Mouse (Mus musculus) bone marrow macrophage, adult 2 months (primary cell): ENCODE results near the gene Sf3b3.

Experiments used
- CTCF ChIP-seq: IDR thresholded peaks from 2 replicates; pipeline ENCODE4 v1.5.1; 2012; ENCODE audit warnings: low read depth, mild to moderate bottlenecking, low read length, moderate library complexity
- POLR2A ChIP-seq: IDR thresholded peaks from 2 replicates; pipeline ENCODE4 v1.6.1; 2012; ENCODE audit warnings: mild to moderate bottlenecking, low read depth, low read length, borderline replicate concordance

- no peak for TF ChIP-seq CTCF
- TF ChIP-seq POLR2A, result no peak
Observed at GRCm38 (mm10) chr8:110776335-110776734, 70.3 kb downstream of the Sf3b3 start.
